Mouse (Mus musculus): ENCODE data around the gene Arl6ip4.

Gene Arl6ip4

GRCm38 (mm10) chr5:124158305-124158704, 42.4 kb downstream of the Arl6ip4 start:
- no peak for DNase-seq

DNA sequence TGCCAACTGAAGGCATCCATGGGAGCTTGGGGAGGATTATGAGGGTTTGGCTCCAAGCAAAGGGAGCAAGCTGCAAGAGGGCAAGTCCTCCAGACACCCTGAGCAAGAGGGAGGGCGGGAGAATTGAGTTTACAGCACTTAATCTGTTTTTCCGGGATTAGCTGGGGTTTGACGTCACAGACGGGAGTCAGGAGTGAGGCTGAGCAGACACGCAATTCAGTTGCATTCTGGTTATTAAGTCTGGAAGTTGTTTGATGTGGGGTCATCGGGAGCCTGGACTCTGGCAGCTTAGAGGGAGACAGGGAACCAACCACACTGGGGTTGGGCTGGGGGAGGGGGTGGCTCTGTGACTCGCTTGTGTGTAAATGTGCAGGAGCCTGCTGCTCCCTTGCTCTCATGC, 43.6 kb downstream of the Arl6ip4 start:
- DNase-seq, result no peak

DNA sequence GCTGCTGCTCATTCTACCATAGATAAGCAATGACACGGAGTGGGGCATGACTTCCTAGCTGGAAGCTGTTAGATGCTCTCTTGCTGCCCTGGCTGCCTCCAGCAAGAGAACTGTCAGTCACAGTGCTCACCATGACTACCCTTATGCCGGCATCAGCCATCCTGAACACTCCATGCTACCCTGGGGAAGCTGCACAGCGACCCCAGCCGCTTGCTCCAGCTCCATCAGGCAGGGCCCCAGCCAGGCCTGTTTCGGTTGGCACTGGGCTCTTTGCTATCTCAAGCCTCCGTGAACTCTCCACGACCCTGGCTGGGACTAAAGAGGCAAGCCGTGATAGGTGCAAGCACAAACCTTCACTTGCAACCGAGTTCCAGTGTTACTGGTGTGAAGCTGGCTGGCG, 45.9 kb downstream of the Arl6ip4 start:
- no peak for DNase-seq

DNA sequence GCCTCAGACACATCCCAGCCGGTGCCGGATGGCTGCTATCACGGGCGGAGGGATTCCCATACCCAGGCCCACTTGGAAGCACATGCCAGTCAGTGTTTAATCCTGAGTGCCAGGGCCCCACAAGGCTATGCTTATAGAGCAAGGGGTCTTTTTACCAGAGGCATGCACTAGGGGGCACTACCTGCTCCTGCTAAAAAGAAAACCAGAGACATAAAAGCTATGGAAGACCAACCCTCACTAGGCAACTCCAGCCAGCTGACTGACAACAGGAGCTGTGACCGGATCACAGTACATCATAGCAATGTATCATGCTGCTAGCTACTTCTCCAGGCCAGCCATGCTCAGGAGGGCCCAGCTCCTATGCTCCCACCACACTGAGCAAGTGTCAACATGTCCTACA, 46.7 kb downstream of the Arl6ip4 start:
- DNase-seq, result peak; percentile 71

DNA sequence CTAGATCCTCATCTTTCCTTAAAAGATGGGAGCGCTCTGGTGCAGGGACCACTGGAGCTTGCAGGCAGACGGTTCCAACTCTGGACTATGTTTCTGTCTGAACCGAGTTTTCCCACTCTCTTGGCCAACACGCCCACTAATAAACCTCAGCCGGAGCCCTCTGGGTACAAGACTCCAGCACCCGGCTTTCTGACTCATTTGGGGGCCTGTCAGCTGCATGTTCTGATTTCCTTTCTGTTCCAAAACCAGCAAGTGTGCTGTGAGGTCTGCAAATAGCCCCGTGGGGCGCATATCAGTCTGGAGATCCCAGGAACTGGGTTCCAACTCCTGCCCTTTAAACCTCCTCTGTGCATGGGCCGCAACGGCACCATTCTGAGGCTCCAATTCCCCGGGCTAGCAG, 47.6 kb downstream of the Arl6ip4 start:
- no peak for DNase-seq

DNA sequence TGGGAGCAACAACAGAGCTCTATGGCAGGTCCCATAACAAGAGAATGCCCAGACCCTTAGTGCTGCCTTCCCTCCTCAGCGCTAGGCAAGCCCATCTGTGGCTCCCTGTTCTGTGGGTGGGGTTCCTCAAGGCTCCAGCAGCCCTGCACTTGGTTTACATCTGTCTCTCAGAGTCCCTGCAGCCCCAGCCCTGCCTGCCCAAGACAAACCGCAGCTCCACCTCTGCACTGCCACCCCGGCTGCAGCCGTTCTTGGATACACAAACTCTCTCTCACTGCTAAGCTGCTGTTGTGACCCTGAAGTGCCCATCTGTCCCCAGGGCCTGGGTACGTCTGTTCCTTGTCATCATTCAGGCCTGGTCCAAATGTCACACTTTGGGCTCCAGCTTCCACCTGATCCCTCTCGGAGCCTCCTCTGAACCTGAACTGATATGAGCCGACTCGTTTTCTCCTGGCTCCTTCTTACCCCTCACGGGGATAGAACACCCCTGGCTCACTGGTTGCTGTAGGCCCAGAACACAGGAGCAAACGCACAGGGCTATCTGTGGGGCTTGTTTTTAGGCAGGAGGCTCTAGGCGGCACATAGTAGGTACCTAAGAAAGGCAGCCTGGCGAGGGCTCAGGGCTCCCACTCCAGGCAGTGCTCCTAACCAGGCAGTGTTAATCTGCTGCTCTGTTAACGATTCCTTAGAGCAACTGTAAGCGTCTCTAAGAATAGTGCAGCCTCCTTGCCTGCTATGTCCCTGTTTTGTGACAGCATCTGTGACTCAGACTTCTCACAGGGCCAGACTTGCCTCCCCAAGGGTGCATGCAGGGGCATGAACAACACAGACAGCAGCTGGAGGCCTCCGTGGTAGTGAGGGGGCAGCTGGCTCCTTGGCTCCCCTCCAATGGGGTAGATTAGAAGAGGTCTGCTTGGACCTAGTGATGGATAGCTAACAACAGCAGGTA, 50.0 kb downstream of the Arl6ip4 start:
- no peak for DNase-seq

DNA sequence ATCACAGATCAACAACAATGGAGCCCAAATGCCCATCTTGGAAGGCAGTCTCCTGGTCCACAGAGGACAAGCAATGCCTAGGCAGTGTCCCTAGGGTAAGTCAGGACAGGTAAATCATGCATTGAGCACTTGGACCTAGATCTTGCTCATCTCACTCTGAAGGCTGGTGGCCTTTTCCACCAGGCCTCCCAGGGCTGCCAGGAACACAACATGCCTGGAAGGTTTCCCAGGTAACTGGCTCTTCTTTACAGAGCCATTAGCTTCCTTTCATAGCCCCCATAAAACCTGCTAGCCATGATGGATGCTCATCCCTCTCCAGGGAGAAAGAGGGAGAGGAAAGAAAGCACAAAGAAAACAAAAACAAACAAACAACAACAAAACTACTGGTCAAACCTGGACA, 50.9 kb downstream of the Arl6ip4 start:
- peak; percentile 63 for DNase-seq

GRCm38 (mm10) chr5:124167621-124168020, 51.7 kb downstream of the Arl6ip4 start:
- no peak for DNase-seq

All from cerebellum, adult 11 months (tissue).